In the genomic region with DNA sequence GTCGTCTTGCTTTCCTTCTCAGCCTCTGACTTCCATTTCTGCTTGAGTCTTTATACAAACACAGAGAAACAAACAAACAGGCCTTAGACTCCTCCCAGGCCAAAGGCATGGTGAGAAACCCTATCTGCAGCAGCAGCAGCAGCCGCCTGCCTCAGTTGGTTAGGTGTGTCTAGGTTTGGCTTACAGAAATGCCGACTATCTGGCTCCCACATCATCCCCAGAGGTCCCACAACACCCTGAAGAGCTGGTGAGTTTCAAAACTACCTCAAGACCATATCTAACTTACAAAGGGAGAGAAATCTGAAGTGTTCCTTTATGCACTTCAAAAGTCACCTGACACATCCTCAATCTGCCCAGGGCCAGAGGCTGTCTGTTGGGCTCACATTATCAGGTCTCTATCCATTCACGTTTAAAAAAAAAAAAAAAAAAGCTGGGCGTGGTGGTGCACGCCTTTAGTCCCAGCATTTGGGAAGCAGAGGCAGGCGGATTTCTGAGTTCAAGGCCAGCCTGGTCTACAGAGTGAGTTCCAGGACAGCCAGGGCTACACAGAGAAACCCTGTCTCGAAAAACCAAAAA, we compare ENCODE assay signal across 17 mouse cellular contexts. TPM values are rescaled to one million over a fixed set of nuclear protein-coding genes. Genes with fewer than 3 reads are reported as not detected.
DNase-seq lines count a peak whose midpoint lies in the region; ATAC-seq and TF ChIP-seq lines count a peak whose summit lies in the region.
"Had no signal": no experiment of that assay in that cellular context is flagged by ENCODE, and none has a peak within 500 bp of the region (broad histone marks: within the 10 kb centered on the region; RNA-seq: fewer than 3 reads in every experiment).

No protein-coding gene starts in this region.

- in situ Hi-C loops in ES-E14 (cut with MboI; ENCODE audit: low sequenced_read_pairs in 2 of 2, unreplicated experiment in 2 of 2): no loop called here

- H3K9me3 ChIP-seq in ES-E14 (ENCODE audit: control insufficient read depth, insufficient read depth, low read depth, low read length): no peaks in the 10 kb centered on the region
- no peaks in the 10 kb centered on the region for H3K9me3 ChIP-seq in intestine, embryonic 16.5 days (ENCODE audit: control insufficient read depth, low read length)
- H3K9me3 ChIP-seq in liver, embryonic 16.5 days (replicated peaks; ENCODE audit: control insufficient read depth, low read length): 0 out of 2 replicates have a peak, but pooled peaks cover 2% of the 10 kb centered on the region
- H3K9me3 ChIP-seq: embryonic facial prominence, embryonic 13.5 days; midbrain, embryonic 15.5 days had no signal

- no peak overlapping the region for H3K4me2 ChIP-seq in intestine, embryonic 16.5 days (ENCODE audit: low read depth, low read length)
- H3K4me2 ChIP-seq in liver, embryonic 16.5 days (ENCODE audit: low read depth, low read length): peak overlapping the region; percentile 51
- H3K4me2 ChIP-seq: embryonic facial prominence, embryonic 13.5 days; heart, embryonic 11.5 days; midbrain, embryonic 15.5 days had no signal

- ATAC-seq in activated CD4-positive, CD25-positive, alpha-beta regulatory T cell, adult 4 months: peak; percentile 2
- ATAC-seq in intestine, embryonic 16.5 days: 0 out of 2 replicates have a peak, but pooled peaks have one; percentile 34
- ATAC-seq in liver, embryonic 16.5 days (ENCODE audit: low read depth): peak; percentile 89
- ATAC-seq: hindbrain, postnatal 0 days; midbrain, embryonic 15.5 days had no signal

- no peak overlapping the region for H3K27ac ChIP-seq in ES-E14 (ENCODE audit: insufficient read depth, low read depth, low read length, poor library complexity, severe bottlenecking)
- peak overlapping the region; percentile 81 for H3K27ac ChIP-seq in intestine, embryonic 16.5 days (ENCODE audit: low read length)
- H3K27ac ChIP-seq in liver, embryonic 16.5 days (ENCODE audit: low read length): peak overlapping the region; percentile 92
- H3K27ac ChIP-seq in cerebellum, adult 2 months (ENCODE audit: insufficient read depth, low read length): no peak overlapping the region
- H3K27ac ChIP-seq: hindbrain, postnatal 0 days; midbrain, embryonic 15.5 days had no signal

- H3K4me1 ChIP-seq in ES-E14 (ENCODE audit: control insufficient read depth in 2 of 2, insufficient read depth in 2 of 2, low read length in 2 of 2, poor library complexity in 1 of 2): peaks cover 3 to 27% of the 10 kb centered on the region in 2 experiments
- peaks cover 18% of the 10 kb centered on the region for H3K4me1 ChIP-seq in intestine, embryonic 16.5 days (ENCODE audit: control insufficient read depth, insufficient read depth, low read length)
- H3K4me1 ChIP-seq in liver, embryonic 16.5 days (ENCODE audit: control insufficient read depth, low read depth, low read length): peaks cover 33% of the 10 kb centered on the region
- H3K4me1 ChIP-seq in cerebellum, adult 2 months (ENCODE audit: control insufficient read depth, insufficient read depth, low read length): no peaks in the 10 kb centered on the region

- no peaks in the 10 kb centered on the region for H3K27me3 ChIP-seq in intestine, embryonic 16.5 days (replicated peaks; ENCODE audit: control insufficient read depth, insufficient read depth, low read length)
- no peaks in the 10 kb centered on the region for H3K27me3 ChIP-seq in liver, embryonic 16.5 days (ENCODE audit: control insufficient read depth, insufficient read depth, low read depth, low read length)
- no peaks in the 10 kb centered on the region for H3K27me3 ChIP-seq in cerebellum, adult 2 months (ENCODE audit: control insufficient read depth, insufficient read depth, low read length)
- H3K27me3 ChIP-seq: embryonic facial prominence, embryonic 13.5 days; midbrain, embryonic 15.5 days had no signal

- intact Hi-C loops in heart, postnatal 25 days (cut with DNase I): loop anchor here (2.0 kb wide), 1 partner anchor 41 kb away; a partner anchor contains a TSS

- H3K9ac ChIP-seq in ES-E14 (ENCODE audit: insufficient read depth, low read depth, low read length, poor library complexity, severe bottlenecking): no peak overlapping the region
- no peak overlapping the region for H3K9ac ChIP-seq in intestine, embryonic 16.5 days (ENCODE audit: low read depth, low read length)
- H3K9ac ChIP-seq in liver, embryonic 16.5 days (ENCODE audit: low read depth, low read length): peak overlapping the region; percentile 62
- H3K9ac ChIP-seq: midbrain, embryonic 15.5 days had no signal

- no peaks in the 10 kb centered on the region for H3K36me3 ChIP-seq in ES-E14 (ENCODE audit: control insufficient read depth, insufficient read depth, low read length, poor library complexity, severe bottlenecking)
- H3K36me3 ChIP-seq in intestine, embryonic 16.5 days (ENCODE audit: control insufficient read depth, insufficient read depth, low read length): peaks cover 3% of the 10 kb centered on the region; the same call in 1 of the 2 replicates
- H3K36me3 ChIP-seq in liver, embryonic 16.5 days (ENCODE audit: control insufficient read depth, insufficient read depth): peaks cover 6% of the 10 kb centered on the region; the same call in 1 of the 2 replicates
- H3K36me3 ChIP-seq: embryonic facial prominence, embryonic 13.5 days; midbrain, embryonic 15.5 days had no signal

- no peak overlapping the region for H3K4me3 ChIP-seq in ES-E14 (ENCODE audit: insufficient read depth in 1 of 2, low read depth in 1 of 2, low read length in 2 of 2, poor library complexity in 1 of 2, severe bottlenecking in 1 of 2)
- H3K4me3 ChIP-seq in intestine, embryonic 16.5 days (ENCODE audit: low read length): no peak overlapping the region
- H3K4me3 ChIP-seq in liver, embryonic 16.5 days (ENCODE audit: low read depth, low read length): no peak overlapping the region
- no peak overlapping the region for H3K4me3 ChIP-seq in cerebellum, adult 2 months (replicated peaks; ENCODE audit: insufficient read depth, low read depth, low read length)
- H3K4me3 ChIP-seq: embryonic facial prominence, embryonic 13.5 days; midbrain, embryonic 15.5 days had no signal

- 66% methylated on average over 8 of the region's 8 CpGs for WGBS in intestine, embryonic 16.5 days
- WGBS in liver, embryonic 16.5 days (ENCODE audit: insufficient replicate concordance): 36% methylated on average over 8 of the region's 8 CpGs
- 83% methylated on average over 8 of the region's 8 CpGs for WGBS in cerebellum, adult 2 months

- no peak for TF ChIP-seq CTCF in cerebellum, adult 2 months (IDR thresholded peaks at IDR 0.05; ENCODE audit: borderline replicate concordance, insufficient read depth, low read depth, low read length)

- no peak for DNase-seq in ES-E14 (ENCODE audit: low read depth, low spot score)
- no peak for DNase-seq in testis, postnatal 10 days (ENCODE audit: low spot score)
- no peak for DNase-seq in layer of hippocampus, adult 11-12 months (ENCODE audit: low spot score)
- DNase-seq in cerebellum, adult 2 months: no peak
- no peak for DNase-seq in heart, postnatal 25 days (ENCODE audit: low spot score)
- DNase-seq: adrenal gland, adult 2 months; cerebellum, adult 9-11 months; heart, postnatal 4 days; kidney, adult 9 months; right cerebral cortex, postnatal 4 days had no signal

- no peak for TF ChIP-seq POLR2A in cerebellum, adult 2 months (IDR thresholded peaks at IDR 0.05; ENCODE audit: borderline replicate concordance, insufficient read depth, low read length)

TF ChIP-seq in ES-E14, 5 proteins besides CTCF, POLR2A, EP300 and RAD21:
- TF ChIP-seq ZNF384 (IDR thresholded peaks at IDR 0.05; ENCODE audit: low read depth, low read length): 0 out of 2 replicates have a peak, but pooled peaks have one; percentile 31
- TF ChIP-seq MAFK (IDR thresholded peaks at IDR 0.05; ENCODE audit: insufficient read depth, low read depth, low read length): no peak
- no peak for TF ChIP-seq CHD2 (IDR thresholded peaks at IDR 0.05; ENCODE audit: low read depth, low read length)

RNA-seq across cellular contexts. Expression of a gene that starts 40.3 kb away (rescaled TPM):
- total RNA-seq in ES-E14 (2012; rRNA removed): 2.0 and 2.6 TPM in 2 replicates
- 10 to 100 TPM in 1 of 2 experiments, 1 to 10 TPM in 1; 8.7 to 10.2 TPM for polyA plus RNA-seq in activated CD4-positive, CD25-positive, alpha-beta regulatory T cell, adult 4 months (2017; shearing (Covaris generic))
- polyA plus RNA-seq in intestine, embryonic 16.5 days (2015; fragmentation: Nextera tagmentation; extraction: Ambion mirVana): 2.3 and 2.6 TPM in 2 replicates
- polyA plus RNA-seq in liver, embryonic 16.5 days (2015; fragmentation: Nextera tagmentation; extraction: Ambion mirVana): 0.90 and 1.1 TPM in 2 replicates
- 1.7 and 1.9 TPM in 2 replicates for polyA plus RNA-seq in cerebellum, adult 2 months (2012; rRNA removed)
- total RNA-seq in heart, postnatal 25 days (2021): 10 to 100 TPM; 12.1 to 14.7 TPM

RNA-seq across cellular contexts. Expression of a gene that starts 41.6 kb away (rescaled TPM):
- 1.0 and 1.8 TPM in 2 replicates for total RNA-seq in ES-E14 (2012; rRNA removed)
- 10 to 100 TPM; 20.6 to 29.5 TPM for polyA plus RNA-seq in activated CD4-positive, CD25-positive, alpha-beta regulatory T cell, adult 4 months (2017; shearing (Covaris generic))
- 3.0 and 3.4 TPM in 2 replicates for polyA plus RNA-seq in intestine, embryonic 16.5 days (2015; fragmentation: Nextera tagmentation; extraction: Ambion mirVana)
- polyA plus RNA-seq in liver, embryonic 16.5 days (2015; fragmentation: Nextera tagmentation; extraction: Ambion mirVana): 5.9 and 7.1 TPM in 2 replicates
- 1.1 and 1.3 TPM in 2 replicates for polyA plus RNA-seq in cerebellum, adult 2 months (2012; rRNA removed)
- 1 to 10 TPM; 3.8 to 5.0 TPM for total RNA-seq in heart, postnatal 25 days (2021)

Comparison
In these comparisons a context has a peak if more than half of its experiments do, and no peak if none do; other contexts are left out.
1. H3K27ac ChIP-seq: peak in intestine, embryonic 16.5 days (single experiment) and liver, embryonic 16.5 days (single experiment); none in ES-E14 (single experiment) and cerebellum, adult 2 months (single experiment).
2. ATAC-seq: peak in every context shown above with its lines; median percentile 89 in liver, embryonic 16.5 days; 34 in intestine, embryonic 16.5 days; 2 in activated CD4-positive, CD25-positive, alpha-beta regulatory T cell, adult 4 months.